In the genomic region with DNA sequence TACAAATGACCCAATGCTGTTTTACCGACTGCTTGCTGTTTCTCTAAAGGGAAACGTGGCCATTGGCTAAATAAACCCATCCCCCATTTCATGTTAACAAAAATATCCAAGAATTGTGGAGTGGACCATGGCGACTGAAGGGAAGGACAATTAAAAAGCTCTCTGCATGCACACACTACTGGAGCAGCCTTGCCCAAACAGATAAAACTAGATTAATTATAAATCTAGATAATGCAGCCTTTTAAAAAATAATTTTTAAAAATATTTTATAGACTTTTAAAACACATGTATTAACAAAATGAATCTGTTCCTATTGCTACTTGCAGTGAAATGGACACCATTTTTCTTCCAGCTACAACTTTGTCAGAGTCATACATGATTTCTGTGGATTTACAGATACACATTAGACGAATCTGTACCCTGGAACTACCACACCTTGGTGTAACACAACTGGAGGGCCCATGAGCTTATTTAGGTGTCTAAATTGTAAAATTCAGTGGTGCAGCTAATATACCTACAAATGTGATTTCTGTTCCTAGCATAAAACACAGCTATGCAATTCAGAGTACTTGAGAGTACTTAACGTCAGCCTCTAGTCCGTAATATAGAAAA, we compare ENCODE assay signal across 8 mouse cellular contexts. TPM values are rescaled to one million over a fixed set of nuclear protein-coding genes. Genes with fewer than 3 reads are reported as not detected.
DNase-seq lines count a peak whose midpoint lies in the region; ATAC-seq and TF ChIP-seq lines count a peak whose summit lies in the region.

No protein-coding gene starts in this region.

- H3K27ac ChIP-seq in kidney, postnatal 0 days = no peak overlapping the region; the same call in 1 of the 2 replicates
- H3K27ac ChIP-seq in intestine, embryonic 15.5 days = no peak overlapping the region
- H3K27ac ChIP-seq in neural tube, embryonic 12.5 days = peak overlapping the region; percentile 98; the same call in 1 of the 2 replicates
- H3K27ac ChIP-seq in kidney, adult 2 months (ENCODE audit: insufficient read depth, low read depth, low read length) = no peak overlapping the region

- peak overlapping the region; percentile 79 for H3K4me3 ChIP-seq in kidney, postnatal 0 days (replicated peaks; ENCODE audit: low read depth, low read length)
- peak overlapping the region; percentile 93; the same call in 1 of the 2 replicates for H3K4me3 ChIP-seq in intestine, embryonic 15.5 days (replicated peaks)
- no peak overlapping the region for H3K4me3 ChIP-seq in neural tube, embryonic 12.5 days
- no peak overlapping the region for H3K4me3 ChIP-seq in kidney, adult 2 months (ENCODE audit: insufficient read depth, low read depth, low read length)

- WGBS in kidney, postnatal 0 days = 41% methylated on average over 6 of the region's 6 CpGs
- WGBS in intestine, embryonic 15.5 days = 29% methylated on average over 6 of the region's 6 CpGs
- WGBS in neural tube, embryonic 12.5 days = 32% methylated on average over 6 of the region's 6 CpGs
- 40% methylated on average over 6 of the region's 6 CpGs for WGBS in kidney, adult 2 months

- H3K4me1 ChIP-seq in kidney, postnatal 0 days (replicated peaks; ENCODE audit: insufficient read depth, low read length) = peaks cover 3% of the 10 kb centered on the region
- peaks cover 2% of the 10 kb centered on the region; the same call in 1 of the 2 replicates for H3K4me1 ChIP-seq in intestine, embryonic 15.5 days (replicated peaks)
- peaks cover 9% of the 10 kb centered on the region for H3K4me1 ChIP-seq in neural tube, embryonic 12.5 days
- no peaks in the 10 kb centered on the region; the same call in 1 of the 2 replicates for H3K4me1 ChIP-seq in kidney, adult 2 months (ENCODE audit: control insufficient read depth, insufficient read depth, low read length)

- no peak for DNase-seq in kidney, postnatal 0 days (ENCODE audit: low spot score)
- DNase-seq in kidney, adult 18-20 months = no peak
- DNase-seq in retina, embryonic 14.5 days (ENCODE audit: low spot score) = no peak
- DNase-seq in thymus, adult 18-20 months = no peak
- DNase-seq in kidney, adult 2 months = no peak

- H3K9ac ChIP-seq in kidney, postnatal 0 days (ENCODE audit: low read depth, low read length) = no peak overlapping the region
- no peak overlapping the region for H3K9ac ChIP-seq in intestine, embryonic 15.5 days
- H3K9ac ChIP-seq in neural tube, embryonic 12.5 days = no peak overlapping the region

- TF ChIP-seq POLR2A in kidney, adult 2 months (IDR thresholded peaks at IDR 0.05; ENCODE audit: low read depth, low read length) = no peak

- no peaks in the 10 kb centered on the region for H3K36me3 ChIP-seq in kidney, postnatal 0 days (ENCODE audit: insufficient read depth, low read length)
- H3K36me3 ChIP-seq in intestine, embryonic 15.5 days = no peaks in the 10 kb centered on the region
- no peaks in the 10 kb centered on the region for H3K36me3 ChIP-seq in neural tube, embryonic 12.5 days
- H3K36me3 ChIP-seq in kidney, adult 2 months (ENCODE audit: control insufficient read depth, insufficient read depth, low read length) = no peaks in the 10 kb centered on the region; the same call in 1 of the 2 replicates

- ATAC-seq in kidney, postnatal 0 days (replicated peaks; ENCODE audit: low FRiP score, low read depth) = no peak
- ATAC-seq in erythroblast, adult 5-6 weeks (replicated peaks; ENCODE audit: low FRiP score, poor library complexity, severe bottlenecking) = 0 out of 2 replicates have a peak, but pooled peaks have one; percentile 2
- ATAC-seq in intestine, embryonic 15.5 days = no peak
- no peak for ATAC-seq in neural tube, embryonic 12.5 days (ENCODE audit: low FRiP score, low read depth)

- H3K9me3 ChIP-seq in kidney, postnatal 0 days (replicated peaks; ENCODE audit: low read length) = no peaks in the 10 kb centered on the region
- H3K9me3 ChIP-seq in intestine, embryonic 15.5 days = no peaks in the 10 kb centered on the region
- H3K9me3 ChIP-seq in neural tube, embryonic 12.5 days = no peaks in the 10 kb centered on the region

- no peaks in the 10 kb centered on the region for H3K27me3 ChIP-seq in kidney, postnatal 0 days (ENCODE audit: insufficient read depth, low read length)
- no peaks in the 10 kb centered on the region for H3K27me3 ChIP-seq in intestine, embryonic 15.5 days (replicated peaks)
- H3K27me3 ChIP-seq in neural tube, embryonic 12.5 days (replicated peaks) = no peaks in the 10 kb centered on the region
- H3K27me3 ChIP-seq in kidney, adult 2 months (replicated peaks; ENCODE audit: control insufficient read depth, insufficient read depth, low read length) = no peaks in the 10 kb centered on the region

- TF ChIP-seq CTCF in kidney, postnatal 0 days (IDR thresholded peaks at IDR 0.05; ENCODE audit: low read depth) = no peak
- no peak for TF ChIP-seq CTCF in kidney, adult 2 months (conservative IDR thresholded peaks at IDR 0.05; ENCODE audit: insufficient read depth, insufficient read length, low read depth, low read length)

- peak overlapping the region; percentile 66 for H3K4me2 ChIP-seq in kidney, postnatal 0 days (ENCODE audit: low read length)
- H3K4me2 ChIP-seq in intestine, embryonic 15.5 days (replicated peaks) = peak overlapping the region; percentile 77
- peak overlapping the region; percentile 58 for H3K4me2 ChIP-seq in neural tube, embryonic 12.5 days (replicated peaks)

RNA-seq across cellular contexts. Expression of gene Tmx4, which starts 0.5 kb away (rescaled TPM):
- polyA plus RNA-seq in kidney, postnatal 0 days (2015; fragmentation: Nextera tagmentation; extraction: Ambion mirVana) = 12.5 and 13.8 TPM in 2 replicates
- 29.7 and 43.0 TPM in 2 replicates for total RNA-seq in erythroblast, adult 5-6 weeks (2015; ENCODE audit: low replicate concordance)
- 42.9 and 54.6 TPM in 2 replicates for total RNA-seq in erythroblast, adult 5-6 weeks (2017; ENCODE audit: low replicate concordance)
- polyA plus RNA-seq in intestine, embryonic 15.5 days (2015; fragmentation: Nextera tagmentation; extraction: Ambion mirVana) = 13.5 and 14.9 TPM in 2 replicates
- 58.1 and 59.2 TPM in 2 replicates for polyA plus RNA-seq in neural tube, embryonic 12.5 days (2016; fragmentation: Nextera tagmentation; extraction: Ambion mirVana)
- 4.5 and 6.2 TPM in 2 replicates for polyA plus RNA-seq in kidney, adult 2 months (2012; rRNA removed)

Comparison
In these comparisons a context has a peak if more than half of its experiments do, and no peak if none do; other contexts are left out.
1. H3K4me3 ChIP-seq: peak in kidney, postnatal 0 days (single experiment) and intestine, embryonic 15.5 days (single experiment); none in neural tube, embryonic 12.5 days (single experiment) and kidney, adult 2 months (single experiment).
2. Peak in every context shown above with its lines, with median percentiles within 50 percentile points of each other: H3K4me2 ChIP-seq.